In the genomic region with DNA sequence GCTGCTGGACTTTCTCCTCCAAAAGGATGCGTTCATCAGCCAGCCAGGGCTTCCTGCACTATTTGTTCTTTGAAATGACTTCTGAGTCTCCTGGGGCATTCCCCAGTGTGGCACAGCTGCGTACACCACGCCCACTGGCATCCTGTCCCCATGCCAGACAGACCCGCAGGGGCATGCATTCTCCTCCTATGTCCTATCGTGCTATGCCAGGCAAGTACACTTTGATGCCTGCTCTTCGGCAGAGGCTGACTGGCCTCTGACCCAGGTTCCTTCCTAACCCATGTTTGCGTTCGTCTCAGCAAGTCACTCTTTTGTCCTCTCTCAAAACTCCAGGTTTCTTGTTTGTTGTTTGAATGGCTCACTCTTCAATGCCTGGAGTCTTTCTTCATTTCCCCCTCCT, we compare ENCODE assay signal across 9 mouse cellular contexts.
DNase-seq lines count a peak whose midpoint lies in the region; ATAC-seq and TF ChIP-seq lines count a peak whose summit lies in the region.
"Had no signal": no experiment of that assay in that cellular context is flagged by ENCODE, and none has a peak within 500 bp of the region (broad histone marks: within the 10 kb centered on the region; RNA-seq: fewer than 3 reads in every experiment).

No protein-coding gene starts in this region.

- H3K4me3 ChIP-seq in heart, embryonic 12.5 days, result no peak overlapping the region
- no peak overlapping the region for H3K4me3 ChIP-seq in kidney, postnatal 0 days (replicated peaks; ENCODE audit: low read depth, low read length)

- no peaks in the 10 kb centered on the region for H3K9me3 ChIP-seq in heart, embryonic 12.5 days (replicated peaks)
- H3K9me3 ChIP-seq in kidney, postnatal 0 days (replicated peaks; ENCODE audit: low read length), result no peaks in the 10 kb centered on the region
- H3K9me3 ChIP-seq: G1E had no signal

- WGBS in heart, embryonic 12.5 days, result 53% methylated on average over 8 of the region's 8 CpGs
- 28% methylated on average over 8 of the region's 8 CpGs for WGBS in kidney, postnatal 0 days

- no peak for ATAC-seq in heart, embryonic 12.5 days (ENCODE audit: insufficient number of reproducible peaks, low FRiP score)
- ATAC-seq in kidney, postnatal 0 days (replicated peaks; ENCODE audit: low FRiP score, low read depth), result no peak
- no peak for ATAC-seq in cerebellum, adult (ENCODE audit: insufficient number of reproducible peaks, low FRiP score, low TSS enrichment)

- intact Hi-C loops in gastrocnemius, postnatal 14 days (cut with DNase I; ENCODE audit: low total_unique reads), result loop anchor here (10.0 kb wide), 1 partner anchor 373 kb away; no protein-coding TSS in a partner anchor

- H3K4me2 ChIP-seq in heart, embryonic 12.5 days, result no peak overlapping the region
- no peak overlapping the region for H3K4me2 ChIP-seq in kidney, postnatal 0 days (ENCODE audit: low read length)

- H3K27ac ChIP-seq in heart, embryonic 12.5 days (ENCODE audit: poor library complexity, severe bottlenecking), result peak overlapping the region; percentile 55
- H3K27ac ChIP-seq in kidney, postnatal 0 days, result peak overlapping the region; percentile 60

- peaks cover 61% of the 10 kb centered on the region for H3K4me1 ChIP-seq in heart, embryonic 12.5 days (replicated peaks)
- H3K4me1 ChIP-seq in kidney, postnatal 0 days (replicated peaks; ENCODE audit: insufficient read depth, low read length), result peaks cover 50% of the 10 kb centered on the region

- 0 out of 2 replicates have a peak overlapping the region, but pooled peaks have one; percentile 49 for H3K9ac ChIP-seq in heart, embryonic 12.5 days
- no peak overlapping the region for H3K9ac ChIP-seq in kidney, postnatal 0 days (ENCODE audit: low read depth, low read length)

- DNase-seq in gastrocnemius, postnatal 14 days, result peak; percentile 38
- DNase-seq in gastrocnemius, adult 18-20 months (ENCODE audit: low spot score), result no peak
- DNase-seq in T-cell, adult 2 months (ENCODE audit: low spot score), result peak; percentile 65
- DNase-seq in kidney, postnatal 0 days (ENCODE audit: low spot score), result no peak
- peak; percentile 64 for DNase-seq in naive thymus-derived CD4-positive, alpha-beta T cell, adult 2 months (ENCODE audit: low read depth)
- DNase-seq in cerebellum, adult 18-20 months, result no peak

- no peaks in the 10 kb centered on the region for H3K36me3 ChIP-seq in heart, embryonic 12.5 days
- no peaks in the 10 kb centered on the region for H3K36me3 ChIP-seq in kidney, postnatal 0 days (ENCODE audit: insufficient read depth, low read length)

- no peaks in the 10 kb centered on the region for H3K27me3 ChIP-seq in heart, embryonic 12.5 days (replicated peaks)
- H3K27me3 ChIP-seq in kidney, postnatal 0 days (ENCODE audit: insufficient read depth, low read length), result no peaks in the 10 kb centered on the region

- no peak for TF ChIP-seq CTCF in kidney, postnatal 0 days (IDR thresholded peaks at IDR 0.05; ENCODE audit: low read depth)

Comparison
In these comparisons a context has a peak if more than half of its experiments do, and no peak if none do; other contexts are left out.
1. DNase-seq: peak in gastrocnemius, postnatal 14 days (single experiment), T-cell, adult 2 months (single experiment) and naive thymus-derived CD4-positive, alpha-beta T cell, adult 2 months (single experiment); none in gastrocnemius, adult 18-20 months (single experiment), kidney, postnatal 0 days (single experiment) and cerebellum, adult 18-20 months (0 of 2).